Mouse (Mus musculus): ENCODE data around the gene Ankrd49.

The Ankrd49 gene

DNA sequence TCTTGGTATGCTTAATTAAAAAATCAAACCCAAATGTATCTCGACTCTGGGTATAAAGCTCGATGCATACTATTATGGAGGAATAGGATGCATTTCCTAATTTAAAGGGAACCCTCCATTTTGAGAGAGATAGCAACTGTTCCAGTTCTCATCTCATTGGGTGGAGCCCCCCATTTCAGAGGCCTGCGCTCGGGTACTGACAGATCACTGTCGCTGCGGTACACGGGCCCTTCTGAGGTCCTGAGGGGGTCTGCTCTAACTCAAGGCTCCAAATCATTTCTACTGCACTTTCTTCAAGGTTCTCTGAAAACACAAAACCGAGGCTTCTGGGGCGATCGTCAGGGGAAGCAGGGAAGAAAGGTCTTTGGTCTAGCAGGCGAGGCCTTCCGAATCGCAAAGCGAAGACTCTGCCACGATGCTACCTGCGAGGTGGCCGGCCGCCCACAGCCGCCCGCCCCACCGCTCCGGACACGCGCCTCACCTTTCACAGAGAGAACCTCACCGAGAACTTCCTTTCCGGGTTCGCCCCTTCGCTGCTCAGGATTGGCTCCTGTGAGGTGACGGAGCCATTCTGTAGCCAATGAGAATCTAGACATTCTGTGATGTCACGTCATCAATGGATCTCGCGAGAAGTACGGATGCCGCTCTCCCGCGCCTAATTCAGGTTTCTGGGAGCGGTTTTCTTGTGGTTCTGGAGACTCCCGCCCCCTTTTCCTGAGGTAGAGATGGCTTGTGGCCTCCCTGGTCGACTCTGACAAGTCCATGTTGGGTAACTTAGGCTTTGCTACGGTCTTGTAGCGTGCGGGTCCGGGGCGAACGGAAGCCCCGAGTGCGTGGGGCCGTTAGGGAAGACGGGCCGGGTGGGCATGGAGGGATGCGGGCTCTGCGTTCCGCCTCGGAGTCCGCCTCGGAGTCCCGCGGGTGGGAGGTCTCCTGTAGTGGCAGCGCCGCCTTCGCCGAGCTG lies at the start of gene Ankrd49, which contains the start of gene Mre11a:
TSS of gene Ankrd49 (minus strand) at position 818 of the 964 bp plus-strand sequence.
TSS of gene Mre11a (plus strand) at position 616 of the 964 bp plus-strand sequence.
- DNase-seq = peak; percentile 96

DNA sequence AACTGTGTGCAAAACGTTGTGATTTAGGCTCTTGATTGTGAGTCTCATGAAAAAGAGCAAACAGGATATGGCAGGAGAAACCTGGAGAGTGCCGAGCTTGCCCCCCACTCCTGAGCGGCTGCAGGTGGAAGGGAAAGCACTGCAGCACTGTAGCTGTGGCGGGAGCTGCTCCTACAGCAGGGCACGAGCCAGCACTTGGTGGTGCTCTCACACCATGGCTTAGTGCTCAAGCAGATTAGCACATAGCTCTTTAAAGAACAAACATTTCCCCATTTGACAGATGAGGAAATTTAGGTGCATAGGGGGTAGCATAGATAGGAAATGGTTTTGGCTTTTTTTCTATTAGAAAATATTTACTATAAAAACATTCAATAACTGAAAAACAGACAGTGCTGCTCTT lies 47.4 kb upstream of the Ankrd49 start:
- DNase-seq = no peak

DNA sequence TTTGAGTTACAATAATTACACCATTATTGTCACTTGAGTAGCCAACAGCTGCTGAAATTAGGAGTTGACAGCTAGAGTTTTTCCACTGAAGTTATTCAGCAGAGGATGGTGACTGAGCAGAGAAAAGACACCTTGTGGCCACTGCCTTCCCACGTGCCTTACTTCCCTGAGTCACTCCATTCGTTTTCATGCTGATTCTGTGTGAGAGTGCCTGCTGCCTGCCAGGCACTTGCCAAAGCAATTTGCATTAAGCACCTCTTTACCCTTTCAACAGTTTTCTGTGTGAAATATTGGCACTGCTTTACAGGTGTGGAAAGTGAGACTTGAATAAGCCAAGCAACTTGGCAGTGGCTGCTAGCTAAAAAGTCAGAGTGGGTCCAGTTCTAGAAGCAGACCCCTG lies 43.2 kb upstream of the Ankrd49 start:
- no peak for DNase-seq

DNA sequence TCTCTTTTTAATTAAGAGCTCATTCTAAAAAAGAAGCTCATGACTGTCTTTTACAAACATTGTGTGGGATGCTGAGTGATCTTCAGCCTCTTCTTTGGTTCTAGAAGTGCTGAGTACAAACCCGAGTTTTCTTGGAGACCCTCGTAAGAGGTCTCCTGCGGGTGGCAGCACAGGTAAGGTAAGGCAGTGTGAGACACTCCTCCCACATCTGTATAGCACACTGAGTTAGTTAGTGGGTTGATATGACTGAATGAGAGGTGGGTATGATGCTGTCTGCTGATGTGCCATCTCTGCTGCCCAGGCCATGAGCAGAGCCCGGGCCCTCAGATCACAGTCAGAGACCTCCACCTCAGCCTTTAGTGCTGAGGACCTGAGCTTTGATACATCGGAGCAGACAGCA lies 40.2 kb upstream of the Ankrd49 start:
- DNase-seq = no peak

DNA sequence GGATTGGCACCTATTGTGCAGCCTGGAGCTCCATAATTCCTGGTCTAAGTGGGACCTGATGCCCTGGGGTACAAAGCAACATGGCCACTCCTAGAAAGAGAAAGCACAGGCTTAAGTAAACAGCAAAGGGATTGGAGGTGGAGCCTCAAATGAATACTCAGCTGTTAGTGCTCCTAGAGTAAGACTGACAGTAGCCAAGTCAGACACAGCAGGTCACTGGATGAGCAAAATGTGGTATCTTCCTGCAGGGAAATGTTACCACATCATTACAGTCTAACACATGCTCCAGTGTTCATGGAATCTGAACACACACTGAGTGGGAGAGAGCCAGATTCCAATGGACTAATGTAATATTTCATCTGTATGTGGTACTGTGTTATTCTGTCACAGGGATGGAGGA lies 36.7 kb upstream of the Ankrd49 start:
- no peak for DNase-seq

DNA sequence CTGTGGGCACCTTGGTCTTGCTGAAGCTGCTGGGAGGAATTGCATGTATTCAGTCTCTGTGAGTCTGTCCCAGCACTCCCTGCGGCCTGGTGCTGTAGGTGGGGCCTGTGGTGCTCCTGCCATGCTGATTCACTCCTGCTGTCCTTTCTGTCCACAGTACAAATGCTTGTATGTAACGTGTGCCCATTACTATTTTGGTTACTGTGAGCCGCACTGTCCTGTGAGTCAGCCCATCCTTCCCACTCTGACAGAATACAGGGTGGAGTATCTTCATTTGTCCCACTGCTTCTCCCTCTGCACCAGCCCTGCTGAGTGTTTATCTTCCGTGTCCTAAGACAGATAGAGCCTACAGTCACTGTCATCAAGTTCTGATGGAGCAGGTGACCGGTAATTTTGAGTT lies 25.5 kb upstream of the Ankrd49 start:
- DNase-seq = no peak

DNA sequence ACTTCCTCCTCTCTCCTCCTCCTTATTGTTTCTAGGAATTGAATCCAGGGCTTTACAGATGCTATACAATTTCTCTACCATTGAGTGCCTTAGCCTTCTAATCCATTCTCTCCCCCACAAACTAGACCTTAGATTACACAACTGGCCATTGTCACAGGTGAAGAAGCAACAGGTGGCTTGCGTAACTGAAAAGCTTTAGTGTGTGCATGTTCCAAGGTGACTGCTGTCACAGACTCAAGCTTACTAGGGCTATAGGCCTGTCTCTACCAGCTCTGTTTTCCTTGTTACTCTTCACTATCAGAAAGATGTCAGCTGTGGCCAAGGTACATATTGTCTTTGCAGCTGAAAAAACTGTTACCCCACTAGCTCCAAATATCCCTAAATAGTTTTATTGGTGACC lies 22.1 kb upstream of the Ankrd49 start:
- no peak for DNase-seq

- no peak for DNase-seq
Measured at GRCm38 (mm10) chr9:14805714-14806113, 21.1 kb upstream of the Ankrd49 start.

GRCm38 (mm10) chr9:14787356-14787755 lies 2.7 kb upstream of the Ankrd49 start:
- DNase-seq = no peak

GRCm38 (mm10) chr9:14778341-14778740 lies 6.3 kb downstream of the Ankrd49 start:
- DNase-seq = no peak

- no peak for DNase-seq
Measured at GRCm38 (mm10) chr9:14773813-14774212, 10.8 kb downstream of the Ankrd49 start.

- no peak for DNase-seq
Measured at GRCm38 (mm10) chr9:14772074-14772473, 12.6 kb downstream of the Ankrd49 start.

DNA sequence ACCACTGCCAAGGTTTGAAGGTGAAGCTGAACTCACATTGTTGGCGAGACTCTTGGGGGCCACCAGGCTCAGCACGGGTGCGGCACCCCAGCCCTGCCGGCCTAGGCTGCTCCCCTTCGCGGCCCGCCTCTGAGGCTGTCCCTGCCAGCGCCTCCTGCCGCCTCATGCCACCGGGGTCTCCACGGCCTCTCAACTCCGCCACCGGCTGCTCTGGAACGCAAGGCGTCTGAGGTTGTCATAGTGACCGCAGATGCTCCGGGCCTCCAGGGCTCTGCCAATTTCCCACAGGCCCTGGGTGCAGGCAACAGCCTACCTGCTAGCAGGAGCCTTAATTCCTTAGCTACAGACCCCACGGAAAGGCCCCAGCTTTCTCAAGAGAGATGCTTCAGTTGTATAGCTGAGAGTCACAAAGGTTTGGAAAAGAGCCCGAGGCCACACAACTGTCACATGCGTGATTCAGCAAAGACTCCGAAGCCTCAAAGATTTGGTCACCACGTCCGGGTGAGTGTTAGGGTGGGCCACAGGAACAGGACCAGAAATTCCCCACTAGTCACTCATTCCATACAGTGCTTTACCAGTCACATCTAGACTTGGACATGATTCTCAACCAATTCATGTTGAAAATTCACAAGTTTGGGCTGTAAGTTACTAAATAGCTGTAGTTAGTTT lies 13.7 kb downstream of the Ankrd49 start, which contains the start of gene 1700012B09Rik:
TSS of gene 1700012B09Rik (minus strand) at position 228 of the 669 bp plus-strand sequence.
- no peak for DNase-seq

- no peak for DNase-seq
Measured at GRCm38 (mm10) chr9:14769811-14770210, 14.8 kb downstream of the Ankrd49 start.

GRCm38 (mm10) chr9:14764765-14765164 lies 19.9 kb downstream of the Ankrd49 start:
- peak; percentile 46 to 71 for DNase-seq

- DNase-seq = no peak
Measured at GRCm38 (mm10) chr9:14759261-14759660, 25.4 kb downstream of the Ankrd49 start.

- DNase-seq = no peak
Measured at GRCm38 (mm10) chr9:14758590-14758989, 26.1 kb downstream of the Ankrd49 start.

DNA sequence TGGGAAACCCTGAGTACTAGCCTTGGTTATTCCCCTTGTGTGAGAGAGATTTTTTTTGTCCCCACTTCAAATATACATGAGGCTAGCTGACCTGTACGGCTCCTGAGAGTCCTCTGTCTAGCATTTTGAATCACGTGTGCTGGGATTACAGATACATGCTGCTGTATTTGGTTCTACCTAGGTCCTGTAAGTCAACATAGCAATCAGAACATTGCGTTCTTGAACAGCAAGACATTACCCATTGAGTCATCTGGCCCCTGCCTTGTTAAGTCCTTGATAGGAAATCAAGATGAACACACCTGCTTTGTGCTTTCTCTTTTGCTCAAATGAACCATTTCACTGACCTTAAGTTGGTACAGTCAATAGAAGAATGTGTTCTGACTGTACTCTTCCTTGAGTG lies 30.2 kb downstream of the Ankrd49 start:
- DNase-seq = no peak

DNA sequence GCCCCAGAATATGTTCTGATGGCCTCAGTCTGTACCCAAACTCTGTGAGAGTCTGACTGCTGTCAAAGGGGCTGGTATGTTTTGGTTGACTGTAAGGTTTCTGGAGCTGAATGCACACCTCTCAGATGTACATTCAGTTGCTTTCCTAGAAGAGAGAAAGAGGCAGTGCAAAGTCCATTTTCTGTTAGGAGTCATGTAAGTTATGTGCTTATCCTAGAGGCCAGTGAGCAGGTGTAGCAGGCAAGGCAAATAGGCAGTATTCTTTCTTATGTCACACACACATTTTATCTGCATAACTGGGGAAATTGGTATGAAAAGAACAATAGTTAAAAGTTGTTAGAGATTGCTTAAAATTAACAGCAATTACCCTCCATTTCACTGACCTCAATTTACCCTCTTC lies 30.7 kb downstream of the Ankrd49 start:
- DNase-seq = no peak

DNA sequence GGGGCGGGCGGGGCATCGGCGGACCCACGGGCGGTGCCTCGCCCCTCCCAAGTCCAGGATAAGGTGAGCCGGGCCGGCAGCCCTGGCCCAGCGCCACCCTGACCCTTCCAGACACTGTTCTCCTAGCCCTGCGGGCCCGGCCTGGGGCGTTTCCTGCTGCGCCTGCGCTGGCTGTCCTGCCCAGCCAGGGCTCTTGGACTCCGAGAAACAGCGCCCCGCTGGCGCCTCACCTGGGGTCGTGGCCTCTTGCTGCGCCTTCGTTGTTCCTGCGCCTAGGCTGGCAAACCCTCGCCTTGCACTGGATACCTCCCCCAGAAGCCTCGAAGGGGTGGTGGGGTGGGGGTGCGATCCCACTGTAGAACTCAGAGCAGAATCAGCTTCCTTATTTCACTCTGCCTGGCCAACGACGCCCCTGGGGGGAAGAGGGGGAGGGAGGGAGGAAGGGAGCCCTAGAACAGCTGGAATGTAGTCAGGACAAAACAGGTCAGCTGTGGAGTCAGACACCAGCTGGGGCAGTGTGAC lies 32.6 kb downstream of the Ankrd49 start, which contains the start of gene Fut4:
TSS of gene Fut4 (minus strand) at position 393 of the 522 bp plus-strand sequence.
- DNase-seq = peak; percentile 77 to 88

- peak in 1 of 2 experiments; percentile 8 for DNase-seq
Measured at GRCm38 (mm10) chr9:14751503-14752000, 33.1 kb downstream of the Ankrd49 start.

DNA sequence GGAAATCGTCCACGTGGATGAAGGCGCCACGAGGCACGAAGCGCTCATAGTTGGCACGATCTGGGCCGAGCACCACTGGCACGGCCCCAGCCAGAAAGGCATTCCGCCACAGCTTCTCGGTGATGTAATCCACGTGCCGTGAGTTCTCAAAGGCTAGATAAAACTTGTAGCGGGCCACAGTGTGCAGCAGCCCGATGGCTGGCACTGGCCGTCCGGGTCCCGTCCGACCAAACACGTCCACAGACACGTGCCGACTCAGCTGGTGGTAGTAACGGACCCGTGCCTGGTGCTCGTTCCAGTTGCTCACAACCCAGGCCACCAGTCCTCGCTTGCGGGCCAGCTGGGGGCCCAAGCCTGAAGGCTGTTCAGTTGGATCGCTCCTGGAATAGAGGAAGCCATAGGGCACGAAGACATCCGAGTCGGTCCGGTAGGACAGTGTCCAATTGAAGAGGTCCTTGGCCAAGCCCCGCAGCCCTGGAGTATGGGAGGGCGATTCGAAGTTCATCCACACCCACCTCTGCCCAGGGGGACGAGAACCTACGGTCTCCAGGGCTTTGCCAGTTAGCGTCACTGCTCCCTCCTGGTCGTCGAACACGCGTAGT lies 33.7 kb downstream of the Ankrd49 start:
- no peak for DNase-seq

Measured in kidney, postnatal 25 days (tissue).